Mouse (Mus musculus) embryonic fibroblast, embryonic 13.5 days (primary cell): ENCODE data around the gene Plk1.

Source experiments
- CTCF ChIP-seq: IDR thresholded peaks from 2 replicates; pipeline ENCODE4 v1.5.1; 2011; ENCODE audit warnings: mild to moderate bottlenecking, control low read depth, low read length, moderate library complexity, borderline replicate concordance; ENCODE audit not compliant: insufficient read depth
- POLR2A ChIP-seq: IDR thresholded peaks from 2 replicates; pipeline ENCODE4 v1.6.1; 2011; ENCODE audit warnings: low read depth, mild to moderate bottlenecking, control low read depth, low read length, moderate library complexity

- no peak for TF ChIP-seq CTCF
- TF ChIP-seq POLR2A, result peak; percentile 94
Observed at GRCm38 (mm10) chr7:122132497-122133337, 26.5 kb upstream of the Plk1 start, which contains the start of the genes Palb2 and Dctn5.
